Mouse (Mus musculus) kidney, postnatal 0 days (tissue): ENCODE measurements around the gene Gm12184. TPM values are rescaled to one million over a fixed set of nuclear protein-coding genes. Genes with fewer than 3 reads are reported as not detected.

ENCODE experiments used
- ATAC-seq: fragments of 200-750 bp; cut with Nextera tagmentation; replicated peaks from 2 replicates; pipeline ENCODE4 v1.8.0; 2017; ENCODE audit warnings: low read depth, moderate number of reproducible peaks, moderate TSS enrichment, moderate library complexity; ENCODE audit not compliant: low FRiP score
- DNase-seq: peaks from one replicate; pipeline ENCODE4 v3.0.0-alpha.2; 2016; ENCODE audit warnings: low spot score
- H3K27ac ChIP-seq: fragments of 300-500 bp; sonication (generic); 2 replicates; pipeline ENCODE4 v1.5.1; 2014; ENCODE audit warnings: mild to moderate bottlenecking
- H3K27me3 ChIP-seq: fragments of 300-500 bp; sonication (generic); 2 replicates; pipeline ENCODE4 v1.6.1; 2014; ENCODE audit warnings: low read length, mixed read lengths; ENCODE audit not compliant: insufficient read depth
- H3K36me3 ChIP-seq: fragments of 300-500 bp; sonication (generic); 2 replicates; pipeline ENCODE4 v1.6.1; 2014; ENCODE audit warnings: low read length, mixed read lengths; ENCODE audit not compliant: insufficient read depth
- H3K4me1 ChIP-seq: fragments of 300-500 bp; sonication (generic); replicated peaks from 2 replicates; pipeline ENCODE4 v1.6.1; 2014; ENCODE audit warnings: antibody characterized with exemption, low read length, mixed read lengths; ENCODE audit not compliant: insufficient read depth
- H3K4me2 ChIP-seq: fragments of 300-500 bp; sonication (generic); 2 replicates; pipeline ENCODE4 v1.6.1; 2014; ENCODE audit warnings: mild to moderate bottlenecking, low read length, moderate library complexity, mixed read lengths
- H3K4me3 ChIP-seq: fragments of 300-500 bp; sonication (generic); replicated peaks from 2 replicates; pipeline ENCODE4 v1.5.1; 2014; ENCODE audit warnings: low read depth, low read length
- H3K9ac ChIP-seq: fragments of 300-500 bp; sonication (generic); 2 replicates; pipeline ENCODE4 v1.6.1; 2014; ENCODE audit warnings: low read depth, low read length
- H3K9me3 ChIP-seq: fragments of 300-500 bp; sonication (generic); replicated peaks from 2 replicates; pipeline ENCODE4 v1.6.1; 2016; ENCODE audit warnings: low read length, inconsistent platforms, mixed read lengths
- CTCF ChIP-seq: IDR thresholded peaks from 2 replicates; pipeline ENCODE4 v1.5.1; 2016; ENCODE audit warnings: antibody characterized with exemption, low read depth, mild to moderate bottlenecking, moderate library complexity
- WGBS: fragments of 180-500 bp; shearing (Covaris S2); extraction: QIAGEN DNeasy Blood & Tissue Kit; methylation state at CpG from one replicate; pipeline ENCODE4 v1.1.7; 2014; 5-methylcytosine and 5-hydroxymethylcytosine counted together
- polyA plus RNA-seq: library from polyadenylated mRNA; unstranded; fragments of >200 nt; fragmentation: Nextera tagmentation; extraction: Ambion mirVana; gene quantifications from 2 replicates; pipeline ENCODE4 v1.2.1, GENCODE M21; 2015

Gene Gm12184
- polyA plus RNA-seq, 1 experiment from 2014 or later: 10.3 TPM

GRCm38 (mm10) chr11:48815851-48816250, 10.6 kb downstream of the Gm12184 start:
- Histone ChIP-seq H3K4me1 (peaks cover 18% of the 10 kb centered on the region), H3K4me2 (peak overlapping the region; percentile 68), H3K27me3 (no peaks in the 10 kb centered on the region), H3K9ac (peak overlapping the region; percentile 93; the same call in 1 of the 2 replicates), H3K36me3 (peaks cover 22% of the 10 kb centered on the region; the same call in 1 of the 2 replicates), H3K9me3 (no peaks in the 10 kb centered on the region), H3K4me3 (peak overlapping the region; percentile 77), H3K27ac (no peak overlapping the region)
- ATAC-seq: no peak
- 65% methylated on average over 16 of the region's 16 CpGs for WGBS
- no peak for DNase-seq
- TF ChIP-seq CTCF: no peak

- Histone ChIP-seq H3K9me3 (no peaks in the 10 kb centered on the region), H3K36me3 (peaks cover 37% of the 10 kb centered on the region; the same call in 1 of the 2 replicates), H3K27ac (no peak overlapping the region), H3K9ac (no peak overlapping the region), H3K4me2 (no peak overlapping the region), H3K4me3 (no peak overlapping the region), H3K4me1 (peaks cover 18% of the 10 kb centered on the region), H3K27me3 (no peaks in the 10 kb centered on the region)
- no peak for ATAC-seq
- no peak for DNase-seq
- TF ChIP-seq CTCF: no peak
These were observed 12.7 kb downstream of the Gm12184 start for GRCm38 (mm10) chr11:48813782-48814181.

GRCm38 (mm10) chr11:48810142-48810541, 16.3 kb downstream of the Gm12184 start:
- Histone ChIP-seq H3K9ac (no peak overlapping the region), H3K27me3 (no peaks in the 10 kb centered on the region), H3K4me3 (no peak overlapping the region), H3K4me2 (no peak overlapping the region), H3K27ac (no peak overlapping the region), H3K9me3 (no peaks in the 10 kb centered on the region), H3K36me3 (peaks cover 62% of the 10 kb centered on the region), H3K4me1 (peaks cover 10% of the 10 kb centered on the region)
- no peak for DNase-seq
- TF ChIP-seq CTCF: no peak
- no peak for ATAC-seq
- 74% methylated on average over 2 of the region's 2 CpGs for WGBS

GRCm38 (mm10) chr11:48809434-48809830, 17.0 kb downstream of the Gm12184 start:
- ATAC-seq: no peak

GRCm38 (mm10) chr11:48808737-48809433, 17.6 kb downstream of the Gm12184 start:
- no peak for TF ChIP-seq CTCF
- H3K9me3 ChIP-seq: no peaks in the 10 kb centered on the region
- no peak for ATAC-seq
- WGBS: 71% methylated on average over 16 of the region's 16 CpGs
- no peaks in the 10 kb centered on the region for H3K4me1 ChIP-seq
- H3K4me3 ChIP-seq: no peak overlapping the region
- 0 out of 2 replicates have a peak overlapping the region, but pooled peaks have one; percentile 19 for H3K27ac ChIP-seq
- DNase-seq: no peak
- H3K27me3 ChIP-seq: no peaks in the 10 kb centered on the region
- no peak overlapping the region for H3K4me2 ChIP-seq
- peaks cover 71% of the 10 kb centered on the region for H3K36me3 ChIP-seq
- H3K9ac ChIP-seq: no peak overlapping the region

More at GRCm38 (mm10) chr11:48809434-48809830, 17.0 kb downstream of the Gm12184 start:
- Histone ChIP-seq H3K4me1 (0 out of 2 replicates have a peak, but pooled peaks cover 4% of the 10 kb centered on the region), H3K9me3 (no peaks in the 10 kb centered on the region), H3K4me3 (no peak overlapping the region), H3K27ac (no peak overlapping the region), H3K4me2 (no peak overlapping the region), H3K9ac (no peak overlapping the region), H3K36me3 (peaks cover 66% of the 10 kb centered on the region), H3K27me3 (no peaks in the 10 kb centered on the region)
- no peak for TF ChIP-seq CTCF
- 35% methylated on average over 4 of the region's 4 CpGs for WGBS
- no peak for DNase-seq

GRCm38 (mm10) chr11:48808304-48808646, 18.2 kb downstream of the Gm12184 start:
- no peaks in the 10 kb centered on the region for H3K4me1 ChIP-seq
- H3K9ac ChIP-seq: no peak overlapping the region
- no peak overlapping the region for H3K4me2 ChIP-seq
- TF ChIP-seq CTCF: no peak
- no peak for ATAC-seq
- no peak overlapping the region for H3K4me3 ChIP-seq
- H3K27ac ChIP-seq: no peak overlapping the region
- H3K27me3 ChIP-seq: no peaks in the 10 kb centered on the region
- H3K9me3 ChIP-seq: no peaks in the 10 kb centered on the region
- peaks cover 78% of the 10 kb centered on the region for H3K36me3 ChIP-seq
- no peak for DNase-seq
